Mouse (Mus musculus): Measurements from ENCODE around the gene Dlx2. TPM values are rescaled to one million over a fixed set of nuclear protein-coding genes. Genes with fewer than 3 reads are reported as not detected.

Gene Dlx2
- polyA plus RNA-seq, 1 experiment from 2014 or later = 0.12 TPM

DNA sequence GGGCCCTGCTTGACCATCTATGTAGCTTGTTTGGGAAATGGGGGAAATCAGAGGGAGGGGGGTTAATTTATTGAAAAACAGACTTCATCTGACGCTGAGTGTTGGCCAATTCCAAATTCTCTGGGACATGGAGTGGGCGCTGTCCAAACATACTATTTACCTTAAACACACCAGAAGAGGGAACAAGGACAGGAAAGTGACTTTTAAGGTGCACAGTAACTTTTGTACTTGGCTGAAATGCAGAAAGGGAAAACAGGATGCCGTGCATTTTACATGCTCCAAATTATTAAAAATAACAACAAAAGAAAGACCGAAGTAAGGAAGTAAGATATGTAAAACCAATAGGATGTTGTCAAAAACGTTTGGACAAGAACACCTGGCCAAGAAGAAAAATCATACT is 13.5 kb downstream of the Dlx2 start:
- Histone ChIP-seq H3K4me1 (peaks cover 31% of the 10 kb centered on the region), H3K4me2 (no peak overlapping the region), H3K27me3 (replicated peaks) (peaks cover 98% of the 10 kb centered on the region), H3K4me3 (no peak overlapping the region), H3K9me3 (replicated peaks) (no peaks in the 10 kb centered on the region), H3K9ac (no peak overlapping the region), H3K36me3 (no peaks in the 10 kb centered on the region), H3K27ac (no peak overlapping the region)
- 11% methylated on average over 5 of the region's 5 CpGs for WGBS (ENCODE audit: insufficient replicate concordance)
- ATAC-seq = no peak

- Histone ChIP-seq H3K36me3 (no peaks in the 10 kb centered on the region), H3K4me2 (no peak overlapping the region), H3K27ac (no peak overlapping the region), H3K9ac (no peak overlapping the region), H3K4me3 (peak overlapping the region; percentile 3; the same call in 1 of the 2 replicates), H3K9me3 (replicated peaks) (no peaks in the 10 kb centered on the region), H3K27me3 (replicated peaks) (peaks cover 98% of the 10 kb centered on the region), H3K4me1 (peaks cover 33% of the 10 kb centered on the region)
- ATAC-seq = no peak
- 1% methylated on average over 43 of the region's 43 CpGs for WGBS (ENCODE audit: insufficient replicate concordance)
Measured at GRCm38 (mm10) chr2:71531990-71532970, 14.3 kb downstream of the Dlx2 start.

- peaks cover 35% of the 10 kb centered on the region for H3K4me1 ChIP-seq
- H3K4me3 ChIP-seq = no peak overlapping the region
- H3K4me2 ChIP-seq = no peak overlapping the region
- H3K36me3 ChIP-seq = no peaks in the 10 kb centered on the region
- no peaks in the 10 kb centered on the region for H3K9me3 ChIP-seq (replicated peaks)
- no peak for ATAC-seq
- no peak overlapping the region for H3K9ac ChIP-seq
- WGBS (ENCODE audit: insufficient replicate concordance) = 2% methylated on average over 12 of the region's 12 CpGs
- peaks cover 98% of the 10 kb centered on the region for H3K27me3 ChIP-seq (replicated peaks)
- H3K27ac ChIP-seq = no peak overlapping the region
Measured at GRCm38 (mm10) chr2:71531124-71531590, 15.4 kb downstream of the Dlx2 start.

- Histone ChIP-seq H3K27me3 (replicated peaks) (peaks cover 99% of the 10 kb centered on the region), H3K4me3 (peak overlapping the region; percentile 60), H3K9ac (no peak overlapping the region), H3K36me3 (no peaks in the 10 kb centered on the region), H3K4me2 (peak overlapping the region; percentile 95), H3K4me1 (peaks cover 35% of the 10 kb centered on the region), H3K9me3 (replicated peaks) (no peaks in the 10 kb centered on the region), H3K27ac (no peak overlapping the region)
- WGBS (ENCODE audit: insufficient replicate concordance) = 2% methylated on average over 34 of the region's 34 CpGs
- ATAC-seq = no peak
Measured at GRCm38 (mm10) chr2:71530391-71531123, 16.0 kb downstream of the Dlx2 start.

DNA sequence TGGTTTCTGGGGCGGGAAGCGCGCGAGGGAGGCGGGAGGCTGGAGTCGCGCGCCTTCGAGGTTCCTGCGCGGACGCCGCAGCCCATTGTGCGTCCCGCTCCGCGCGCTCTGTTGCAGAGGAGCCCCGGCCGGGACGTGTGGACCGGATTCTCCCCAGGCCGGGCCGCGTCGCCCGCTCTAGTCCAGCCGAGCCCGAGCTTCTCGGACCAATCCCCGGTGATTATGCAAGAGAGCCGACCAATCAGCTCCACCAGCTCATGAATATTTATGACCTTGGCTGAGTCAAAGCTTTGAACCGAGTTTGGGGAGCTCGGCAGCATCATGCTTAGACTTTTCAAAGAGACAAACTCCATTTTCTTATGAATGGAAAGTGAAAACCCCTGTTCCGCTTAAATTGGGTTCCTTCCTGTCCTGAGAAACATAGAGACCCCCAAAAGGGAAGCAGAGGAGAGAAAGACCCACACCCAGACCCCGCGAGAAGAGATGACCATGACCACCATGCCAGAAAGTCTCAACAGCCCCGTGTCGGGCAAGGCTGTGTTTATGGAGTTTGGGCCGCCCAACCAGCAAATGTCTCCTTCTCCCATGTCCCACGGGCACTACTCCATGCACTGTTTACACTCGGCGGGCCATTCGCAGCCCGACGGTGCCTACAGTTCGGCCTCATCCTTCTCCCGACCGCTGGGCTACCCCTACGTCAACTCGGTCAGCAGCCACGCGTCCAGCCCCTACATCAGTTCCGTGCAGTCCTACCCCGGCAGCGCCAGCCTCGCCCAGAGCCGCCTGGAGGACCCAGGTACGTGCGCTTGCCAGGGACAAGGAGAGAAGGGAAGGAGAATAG is 16.8 kb downstream of the Dlx2 start:
- Histone ChIP-seq H3K4me1 (peaks cover 35% of the 10 kb centered on the region), H3K4me2 (peak overlapping the region; percentile 95), H3K4me3 (peak overlapping the region; percentile 60), H3K27me3 (replicated peaks) (peaks cover 100% of the 10 kb centered on the region), H3K9me3 (replicated peaks) (no peaks in the 10 kb centered on the region), H3K27ac (no peak overlapping the region), H3K36me3 (no peaks in the 10 kb centered on the region), H3K9ac (no peak overlapping the region)
- ATAC-seq = peak; percentile 74
- WGBS (ENCODE audit: insufficient replicate concordance) = 4% methylated on average over 59 of the region's 60 CpGs

GRCm38 (mm10) chr2:71528714-71529510 is 17.6 kb downstream of the Dlx2 start:
- H3K4me1 ChIP-seq = peaks cover 35% of the 10 kb centered on the region
- H3K9me3 ChIP-seq (replicated peaks) = no peaks in the 10 kb centered on the region
- H3K27ac ChIP-seq = no peak overlapping the region
- WGBS (ENCODE audit: insufficient replicate concordance) = 2% methylated on average over 47 of the region's 57 CpGs
- H3K4me2 ChIP-seq = peak overlapping the region; percentile 95
- H3K27me3 ChIP-seq (replicated peaks) = peaks cover 98% of the 10 kb centered on the region
- H3K4me3 ChIP-seq = peak overlapping the region; percentile 60
- H3K36me3 ChIP-seq = no peaks in the 10 kb centered on the region
- no peak overlapping the region for H3K9ac ChIP-seq
- peak; percentile 58 for ATAC-seq

DNA sequence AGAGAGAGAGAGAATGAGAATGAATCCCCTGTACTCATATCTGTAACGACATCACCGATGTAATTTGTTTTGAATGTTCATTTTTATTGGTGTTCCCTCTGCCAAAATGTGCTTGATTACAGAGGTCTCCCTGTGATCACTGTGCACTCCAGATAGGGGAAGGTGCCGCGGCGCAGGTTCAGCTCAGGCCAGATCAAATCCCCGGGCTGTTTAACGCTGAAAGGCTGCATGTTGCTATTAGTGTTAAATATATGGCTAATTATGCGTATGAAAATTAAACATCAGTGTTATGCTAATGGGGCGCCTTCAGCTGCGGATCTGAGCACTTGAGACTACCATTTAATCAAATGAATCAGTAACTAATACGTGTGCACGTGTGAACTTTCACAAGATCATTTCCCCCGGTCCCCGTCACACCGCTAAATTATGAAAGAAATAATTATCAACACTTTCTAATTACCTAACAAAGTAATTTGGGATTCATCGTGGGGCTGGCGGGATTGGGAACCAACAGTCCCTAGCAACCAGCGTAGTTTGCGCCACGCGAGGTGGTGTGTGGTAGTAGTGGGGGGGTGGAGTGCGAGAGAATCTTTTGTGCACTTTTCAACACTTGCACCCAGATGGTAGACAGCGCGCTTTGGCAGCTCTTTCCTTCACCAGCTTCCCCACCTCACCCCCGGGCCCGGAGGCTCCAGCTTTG is 18.4 kb downstream of the Dlx2 start, which contains the start of gene Dlx1:
Gene Dlx1 (plus strand): TSS at position 100 of the 700 bp plus-strand sequence.
- H3K36me3 ChIP-seq = no peaks in the 10 kb centered on the region
- WGBS (ENCODE audit: insufficient replicate concordance) = 3% methylated on average over 26 of the region's 26 CpGs
- H3K27ac ChIP-seq = no peak within 1 kb of the TSS
- H3K4me3 ChIP-seq = peak within 1 kb of the TSS; percentile 60
- ATAC-seq = no peak
- peaks cover 98% of the 10 kb centered on the region for H3K27me3 ChIP-seq (replicated peaks)
- H3K4me1 ChIP-seq = peaks cover 41% of the 10 kb centered on the region
- H3K9ac ChIP-seq = no peak within 1 kb of the TSS
- peak within 1 kb of the TSS; percentile 95 for H3K4me2 ChIP-seq
- no peaks in the 10 kb centered on the region for H3K9me3 ChIP-seq (replicated peaks)

DNA sequence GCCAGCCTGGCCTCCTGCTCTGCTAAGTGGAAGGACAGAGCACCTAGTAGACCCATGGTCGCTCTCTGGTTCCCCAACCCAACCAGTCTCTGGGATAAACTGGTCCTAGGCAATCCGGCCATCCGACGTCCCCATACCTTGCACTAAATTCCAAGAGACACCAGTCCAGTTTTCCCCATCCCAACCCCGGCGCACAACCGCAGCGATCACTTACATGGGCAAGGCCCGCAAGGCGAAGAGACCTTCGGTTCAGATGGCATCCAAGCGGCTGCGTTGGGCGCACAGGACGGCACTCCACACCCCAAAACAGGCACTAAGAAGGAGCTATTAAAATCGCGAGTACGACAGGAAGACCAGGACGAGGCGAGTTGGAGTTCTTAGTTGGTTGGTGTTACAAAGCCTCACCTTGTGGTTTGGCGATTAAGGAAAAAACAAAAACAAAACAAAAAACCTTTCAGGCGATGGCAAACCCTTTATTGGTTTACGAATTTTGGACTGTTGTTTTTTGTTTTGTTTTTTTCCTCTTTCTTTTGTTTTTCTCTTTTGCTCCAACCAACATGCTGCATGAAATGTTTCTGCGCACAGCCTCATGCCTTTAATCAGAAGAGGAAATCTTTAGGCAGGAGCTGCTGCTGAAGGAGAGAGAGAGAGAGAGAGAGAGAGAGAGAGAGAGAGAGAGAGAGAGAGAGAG is 19.1 kb downstream of the Dlx2 start:
- Histone ChIP-seq H3K4me1 (peaks cover 39% of the 10 kb centered on the region), H3K27me3 (replicated peaks) (peaks cover 98% of the 10 kb centered on the region), H3K9ac (no peak overlapping the region), H3K4me3 (no peak overlapping the region), H3K4me2 (no peak overlapping the region), H3K9me3 (replicated peaks) (no peaks in the 10 kb centered on the region), H3K27ac (no peak overlapping the region), H3K36me3 (no peaks in the 10 kb centered on the region)
- WGBS (ENCODE audit: insufficient replicate concordance) = 3% methylated on average over 24 of the region's 24 CpGs
- no peak for ATAC-seq

- no peak overlapping the region for H3K4me3 ChIP-seq
- peaks cover 34% of the 10 kb centered on the region for H3K4me1 ChIP-seq
- H3K27me3 ChIP-seq (replicated peaks) = peaks cover 92% of the 10 kb centered on the region
- H3K36me3 ChIP-seq = no peaks in the 10 kb centered on the region
- no peaks in the 10 kb centered on the region for H3K9me3 ChIP-seq (replicated peaks)
- no peak overlapping the region for H3K27ac ChIP-seq
- ATAC-seq = no peak
- 1% methylated on average over 10 of the region's 10 CpGs for WGBS (ENCODE audit: insufficient replicate concordance)
- H3K4me2 ChIP-seq = no peak overlapping the region
- H3K9ac ChIP-seq = no peak overlapping the region
Measured at GRCm38 (mm10) chr2:71526595-71527322, 19.8 kb downstream of the Dlx2 start.
